Mouse (Mus musculus) liver, postnatal 0 days (tissue): ENCODE results near the gene Srbd1. TPM values are rescaled to one million over a fixed set of nuclear protein-coding genes. Genes with fewer than 3 reads are reported as not detected.

Experiments used
- ATAC-seq: fragments of 200-750 bp; cut with Nextera tagmentation; 2 replicates; pipeline ENCODE4 v1.8.0; 2017; ENCODE audit warnings: mild to moderate bottlenecking, moderate library complexity
- DNase-seq: peaks from one replicate; pipeline ENCODE4 v3.0.0-alpha.2; 2016
- H3K27ac ChIP-seq: fragments of 300-500 bp; sonication (generic); 2 replicates; pipeline ENCODE4 v1.5.1; 2014; ENCODE audit warnings: antibody characterized with exemption, moderate library complexity, mild to moderate bottlenecking, low read depth
- H3K27me3 ChIP-seq: fragments of 300-500 bp; sonication (generic); 2 replicates; pipeline ENCODE4 v1.6.1; 2014; ENCODE audit warnings: low read length, control low read depth, mixed read lengths; ENCODE audit not compliant: insufficient read depth
- H3K36me3 ChIP-seq: fragments of 300-500 bp; sonication (generic); replicated peaks from 2 replicates; pipeline ENCODE4 v1.6.1; 2014; ENCODE audit warnings: mild to moderate bottlenecking, control low read depth, low read length, moderate library complexity, mixed read lengths; ENCODE audit not compliant: insufficient read depth
- H3K4me1 ChIP-seq: fragments of 300-500 bp; sonication (generic); 2 replicates; pipeline ENCODE4 v1.6.1; 2014; ENCODE audit warnings: antibody characterized with exemption, mild to moderate bottlenecking, control low read depth; ENCODE audit not compliant: insufficient read depth
- H3K4me2 ChIP-seq: fragments of 300-500 bp; sonication (generic); 2 replicates; pipeline ENCODE4 v1.6.1; 2014; ENCODE audit warnings: low read depth, mild to moderate bottlenecking, low read length, moderate library complexity, mixed read lengths
- H3K4me3 ChIP-seq: fragments of 300-500 bp; sonication (generic); 2 replicates; pipeline ENCODE4 v1.5.1; 2014; ENCODE audit warnings: low read depth, low read length
- H3K9ac ChIP-seq: fragments of 300-500 bp; sonication (generic); replicated peaks from 2 replicates; pipeline ENCODE4 v1.6.1; 2014; ENCODE audit warnings: mild to moderate bottlenecking, moderate library complexity
- H3K9me3 ChIP-seq: fragments of 300-500 bp; sonication (generic); 2 replicates; pipeline ENCODE4 v1.6.1; 2016; ENCODE audit warnings: mild to moderate bottlenecking, control low read depth, low read length, mixed read lengths
- CTCF ChIP-seq: sonication (generic); IDR thresholded peaks from 2 replicates; pipeline ENCODE4 v1.5.1; 2016; ENCODE audit warnings: antibody characterized with exemption, low read depth
- EP300 ChIP-seq: IDR thresholded peaks from 2 replicates; pipeline ENCODE4 v1.6.1; 2016; ENCODE audit warnings: antibody characterized with exemption, low read depth, mild to moderate bottlenecking
- WGBS: fragments of 180-500 bp; shearing (Covaris S2); extraction: QIAGEN DNeasy Blood & Tissue Kit; methylation state at CpG from one replicate; pipeline ENCODE4 v1.1.7; 2014; ENCODE audit not compliant: insufficient replicate concordance; 5-methylcytosine and 5-hydroxymethylcytosine counted together
- polyA plus RNA-seq: library from polyadenylated mRNA; unstranded; fragments of >200 nt; fragmentation: Nextera tagmentation; extraction: Ambion mirVana; gene quantifications from 2 replicates; pipeline ENCODE4 v1.2.1, GENCODE M21; 2015

The Srbd1 gene
- polyA plus RNA-seq, 1 experiment from 2014 or later, result 3.9 TPM

DNA sequence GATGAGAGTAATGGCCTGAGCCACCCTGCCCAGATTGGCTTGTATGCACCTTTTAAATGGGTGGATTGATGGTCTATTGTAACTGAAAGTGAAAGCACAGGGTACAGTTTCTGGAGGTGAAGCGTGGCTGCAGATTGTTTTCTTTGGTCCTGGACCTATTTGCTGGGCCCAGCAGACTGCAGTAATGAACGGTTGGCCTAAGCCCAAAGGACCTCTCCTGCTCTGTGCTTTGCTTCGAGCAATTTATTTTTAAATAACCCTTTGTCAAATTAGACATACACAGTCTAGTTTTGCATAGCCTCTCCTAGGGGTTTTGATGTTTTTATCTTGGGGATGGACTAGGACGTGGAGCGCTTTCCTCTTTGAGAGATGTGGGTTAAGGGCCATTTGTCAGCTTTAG lies 169.9 kb downstream of the Srbd1 start:
- no peak overlapping the region for H3K27ac ChIP-seq
- no peaks in the 10 kb centered on the region for H3K9me3 ChIP-seq
- ATAC-seq (no peak), DNase-seq (no peak)
- H3K4me1 ChIP-seq, result no peaks in the 10 kb centered on the region
- H3K4me3 ChIP-seq, result no peak overlapping the region
- no peaks in the 10 kb centered on the region for H3K27me3 ChIP-seq
- no peak for TF ChIP-seq EP300
- no peak for TF ChIP-seq CTCF
- no peak overlapping the region for H3K9ac ChIP-seq
- no peaks in the 10 kb centered on the region for H3K36me3 ChIP-seq
- no peak overlapping the region for H3K4me2 ChIP-seq
- WGBS, result 67% methylated on average over 5 of the region's 5 CpGs

DNA sequence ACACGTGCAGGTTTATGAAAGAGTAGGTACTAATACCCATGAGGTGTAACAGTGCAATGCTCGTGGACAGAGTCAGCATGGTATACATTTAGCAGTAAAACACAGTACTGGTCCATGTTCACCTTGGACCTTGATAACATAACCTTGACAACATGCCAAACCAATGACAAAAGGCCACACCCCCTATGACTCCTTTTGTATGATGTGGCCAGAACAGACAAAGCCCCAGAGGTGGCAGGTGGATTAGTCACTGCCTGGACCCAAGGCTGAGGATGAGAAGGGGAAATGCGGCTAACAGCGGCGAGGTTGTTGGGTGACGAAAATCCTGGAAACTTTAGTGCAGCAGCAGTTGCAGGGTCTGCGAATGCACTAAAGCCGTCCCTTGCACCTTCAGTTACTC lies 170.4 kb downstream of the Srbd1 start:
- ATAC-seq, result no peak

DNA sequence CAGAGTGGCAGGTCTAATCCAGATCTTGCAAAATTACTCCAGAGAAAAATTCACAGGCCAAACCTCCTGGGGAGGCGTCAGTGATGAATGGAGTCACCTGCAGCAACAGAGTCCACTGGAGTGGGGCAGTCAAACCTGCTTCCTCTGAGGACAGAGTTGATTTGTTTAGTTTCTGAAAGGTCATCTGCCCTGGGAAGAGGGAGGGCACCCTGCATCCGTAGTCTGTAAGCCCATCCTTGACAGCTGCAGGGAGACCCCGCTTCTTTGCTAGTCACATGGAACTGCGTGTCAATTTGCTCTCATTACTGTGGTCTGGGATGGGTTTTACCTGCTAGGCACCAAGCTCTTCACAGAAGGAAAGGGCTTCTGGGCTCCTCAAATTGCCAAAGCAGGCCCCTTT lies 173.9 kb downstream of the Srbd1 start:
- Histone ChIP-seq H3K9ac (no peak overlapping the region), H3K4me2 (no peak overlapping the region), H3K27ac (no peak overlapping the region), H3K4me3 (no peak overlapping the region), H3K27me3 (no peaks in the 10 kb centered on the region), H3K4me1 (no peaks in the 10 kb centered on the region), H3K36me3 (no peaks in the 10 kb centered on the region), H3K9me3 (no peaks in the 10 kb centered on the region)
- ATAC-seq (no peak), DNase-seq (no peak)
- TF ChIP-seq CTCF (no peak), EP300 (no peak)
- WGBS, result 50% methylated on average over 4 of the region's 4 CpGs

More for the DNA sequence above, 170.4 kb downstream of the Srbd1 start:
- TF ChIP-seq CTCF (no peak), EP300 (no peak)
- WGBS, result 72% methylated on average over 8 of the region's 8 CpGs
- Histone ChIP-seq H3K9ac (no peak overlapping the region), H3K27ac (no peak overlapping the region), H3K4me1 (no peaks in the 10 kb centered on the region), H3K36me3 (no peaks in the 10 kb centered on the region), H3K27me3 (no peaks in the 10 kb centered on the region), H3K4me3 (no peak overlapping the region), H3K4me2 (no peak overlapping the region), H3K9me3 (no peaks in the 10 kb centered on the region)
- no peak for DNase-seq

DNA sequence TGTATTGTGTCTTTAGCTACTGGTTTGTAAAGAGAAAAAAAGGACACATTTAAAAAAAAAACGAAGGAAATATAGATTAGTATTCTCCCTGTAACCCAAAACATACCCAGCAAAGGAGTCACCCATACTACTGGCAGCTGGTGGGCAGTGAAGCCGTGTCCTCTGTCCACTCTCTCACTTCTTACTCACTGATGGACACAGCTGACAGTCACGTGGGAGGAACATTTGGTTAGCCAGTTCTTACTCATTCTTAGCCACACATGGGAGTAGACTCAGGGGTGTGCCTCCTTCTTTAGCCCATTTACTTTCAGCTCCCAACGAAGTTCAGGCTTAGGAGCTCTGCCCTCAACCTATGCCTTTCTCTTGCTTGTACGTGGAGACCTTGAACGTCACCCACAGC lies 183.3 kb downstream of the Srbd1 start:
- Histone ChIP-seq H3K9me3 (no peaks in the 10 kb centered on the region), H3K9ac (no peak overlapping the region), H3K27me3 (0 out of 2 replicates have a peak, but pooled peaks cover 12% of the 10 kb centered on the region), H3K36me3 (no peaks in the 10 kb centered on the region), H3K4me2 (no peak overlapping the region), H3K4me3 (no peak overlapping the region), H3K27ac (no peak overlapping the region), H3K4me1 (no peaks in the 10 kb centered on the region)
- ATAC-seq (no peak), DNase-seq (no peak)
- 55% methylated on average over 6 of the region's 6 CpGs for WGBS
- TF ChIP-seq EP300 (no peak), CTCF (no peak)

DNA sequence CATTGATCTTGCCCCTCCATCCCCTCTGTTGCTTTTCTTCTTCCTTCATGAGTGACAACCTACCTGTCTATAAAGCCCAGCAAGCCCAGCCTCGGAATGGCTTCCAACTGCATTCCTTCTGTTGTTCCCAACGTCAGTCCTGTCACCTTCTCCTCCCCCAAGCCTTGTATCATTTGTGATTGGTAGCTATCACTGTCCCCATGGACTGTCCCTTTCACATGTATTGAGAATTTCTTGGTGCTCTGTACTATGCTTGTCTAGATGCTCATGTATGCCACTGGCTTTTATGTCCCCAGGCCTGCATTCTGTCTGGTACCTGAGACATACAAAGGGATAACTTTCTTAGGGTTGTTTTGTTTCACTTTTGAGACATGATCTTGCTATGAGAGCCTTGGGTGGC lies 193.2 kb downstream of the Srbd1 start:
- H3K27me3 ChIP-seq, result 0 out of 2 replicates have a peak, but pooled peaks cover 17% of the 10 kb centered on the region
- H3K4me3 ChIP-seq, result no peak overlapping the region
- H3K4me1 ChIP-seq, result no peaks in the 10 kb centered on the region
- DNase-seq (no peak), ATAC-seq (no peak)
- no peaks in the 10 kb centered on the region for H3K9me3 ChIP-seq
- no peaks in the 10 kb centered on the region for H3K36me3 ChIP-seq
- no peak for TF ChIP-seq EP300
- TF ChIP-seq CTCF, result no peak
- WGBS, result 68% methylated on average over 2 of the region's 2 CpGs
- H3K27ac ChIP-seq, result no peak overlapping the region
- H3K9ac ChIP-seq, result no peak overlapping the region
- H3K4me2 ChIP-seq, result no peak overlapping the region

DNA sequence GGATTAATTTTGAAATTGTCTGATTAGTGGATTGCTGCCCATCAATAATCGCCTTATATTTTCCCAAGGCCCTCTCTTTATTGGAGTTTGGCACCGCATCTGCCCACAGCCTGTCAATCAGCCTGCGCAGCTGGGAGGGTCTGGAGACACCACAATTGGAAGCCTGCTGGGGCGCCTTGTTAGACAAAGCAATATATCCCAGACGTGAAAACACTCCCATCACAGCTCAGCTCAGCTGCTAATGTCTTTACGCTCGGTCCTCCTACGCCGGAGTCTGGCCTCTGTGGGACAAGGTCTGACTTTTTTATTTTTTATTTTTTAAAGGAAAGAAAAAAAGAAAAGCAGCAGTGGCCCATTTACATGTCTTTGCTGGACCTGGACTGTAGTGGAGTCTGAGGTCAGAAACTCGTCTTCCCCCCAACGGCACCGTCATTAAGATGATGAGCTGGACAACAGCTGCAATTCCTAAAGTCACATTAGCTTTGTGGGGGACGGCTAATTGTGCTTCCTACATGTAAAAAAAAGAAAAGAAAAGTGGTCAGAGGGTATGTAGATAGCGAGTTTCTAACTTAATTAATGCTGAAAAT lies 195.0 kb downstream of the Srbd1 start:
- ATAC-seq, result no peak
- TF ChIP-seq EP300 (no peak), CTCF (no peak)
- Histone ChIP-seq H3K27ac (no peak overlapping the region), H3K9ac (no peak overlapping the region), H3K36me3 (no peaks in the 10 kb centered on the region), H3K27me3 (0 out of 2 replicates have a peak, but pooled peaks cover 8% of the 10 kb centered on the region), H3K4me1 (no peaks in the 10 kb centered on the region), H3K9me3 (no peaks in the 10 kb centered on the region), H3K4me2 (no peak overlapping the region), H3K4me3 (no peak overlapping the region)
- DNase-seq, result no peak
- 73% methylated on average over 14 of the region's 14 CpGs for WGBS
